Mouse (Mus musculus) heart, adult 18-20 months (tissue): ENCODE measurements around the gene Gm33543. TPM values are rescaled to one million over a fixed set of nuclear protein-coding genes. Genes with fewer than 3 reads are reported as not detected.

Experiments
- DNase-seq, 2 experiments: peaks; one replicate each; pipeline ENCODE4 v3.0.0; 2021 to 2022; ENCODE audit warnings: mixed read lengths in 1 of 2
- total RNA-seq, 2 experiments: library from RNA; stranded (reverse); gene quantifications; 2 replicates each; pipeline ENCODE4 v1.2.3; 2021

The Gm33543 gene
- total RNA-seq, 2 experiments from 2014 or later = 1.8 to 5.9 TPM

GRCm38 (mm10) chr10:95836530-95837264, 6.0 kb downstream of the Gm33543 start:
- no peak for DNase-seq

- DNase-seq = peak; percentile 34 to 35
These were observed 11.8 kb downstream of the Gm33543 start for GRCm38 (mm10) chr10:95830891-95831290.

GRCm38 (mm10) chr10:95829471-95829870, 13.3 kb downstream of the Gm33543 start:
- DNase-seq = no peak

- DNase-seq = peak; percentile 80 to 84
These were observed 14.4 kb downstream of the Gm33543 start for GRCm38 (mm10) chr10:95828374-95828773.

GRCm38 (mm10) chr10:95825651-95826050, 17.1 kb downstream of the Gm33543 start:
- peak in 1 of 2 experiments; percentile 18 for DNase-seq

GRCm38 (mm10) chr10:95818506-95818905, 24.2 kb downstream of the Gm33543 start:
- no peak for DNase-seq

GRCm38 (mm10) chr10:95817419-95818161, 25.1 kb downstream of the Gm33543 start:
- DNase-seq = peak in 1 of 2 experiments; percentile 17

GRCm38 (mm10) chr10:95814351-95814750, 28.4 kb downstream of the Gm33543 start:
- DNase-seq = no peak

- DNase-seq = no peak
These were observed 30.9 kb downstream of the Gm33543 start for GRCm38 (mm10) chr10:95811869-95812268.

GRCm38 (mm10) chr10:95801443-95801811, 41.3 kb downstream of the Gm33543 start:
- DNase-seq = peak; percentile 46 to 66

GRCm38 (mm10) chr10:95800693-95801442, 41.9 kb downstream of the Gm33543 start:
- no peak for DNase-seq

- no peak for DNase-seq
These were observed 44.9 kb downstream of the Gm33543 start for GRCm38 (mm10) chr10:95797645-95798395.

GRCm38 (mm10) chr10:95795500-95795899, 47.2 kb downstream of the Gm33543 start:
- DNase-seq = no peak

- no peak for DNase-seq
These were observed 48.0 kb downstream of the Gm33543 start for GRCm38 (mm10) chr10:95794706-95795105.

- DNase-seq = no peak
These were observed 51.3 kb downstream of the Gm33543 start for GRCm38 (mm10) chr10:95791427-95791804.

- DNase-seq = peak; percentile 38 to 43
These were observed 51.8 kb downstream of the Gm33543 start for GRCm38 (mm10) chr10:95790771-95791426.

GRCm38 (mm10) chr10:95787176-95787575, 55.6 kb downstream of the Gm33543 start:
- DNase-seq = no peak

GRCm38 (mm10) chr10:95784837-95785236, 57.9 kb downstream of the Gm33543 start:
- DNase-seq = no peak

- DNase-seq = no peak
These were observed 61.7 kb downstream of the Gm33543 start for GRCm38 (mm10) chr10:95780881-95781600.

- peak; percentile 51 to 63 for DNase-seq
These were observed 62.8 kb downstream of the Gm33543 start for GRCm38 (mm10) chr10:95779801-95780385.
